ENCODE assay signal across 9 mouse cellular contexts in genomic region chr3:122122838-122123237, GRCm38 (mm10).
DNase-seq lines count a peak whose midpoint lies in the region; ATAC-seq and TF ChIP-seq lines count a peak whose summit lies in the region.
"Had no signal": no experiment of that assay in that cellular context is flagged by ENCODE, and none has a peak within 500 bp of the region (broad histone marks: within the 10 kb centered on the region; RNA-seq: fewer than 3 reads in every experiment).

No protein-coding gene starts in this region.

- no peak for ATAC-seq in hindbrain, embryonic 12.5 days (ENCODE audit: low FRiP score)
- ATAC-seq in embryonic facial prominence, embryonic 14.5 days (ENCODE audit: low read depth), result no peak
- no peak for ATAC-seq in limb, embryonic 14.5 days (ENCODE audit: low FRiP score, low read depth)

- no peak for DNase-seq in hindbrain, embryonic 10.5 days (ENCODE audit: low spot score)
- DNase-seq in 3134 (ENCODE audit: extremely low read depth, insufficient read length, low spot score), result peak; percentile 72
- DNase-seq in embryonic facial prominence, embryonic 14.5 days (ENCODE audit: low spot score), result no peak
- no peak for DNase-seq in limb, embryonic 14.5 days (ENCODE audit: low spot score)
- no peak for DNase-seq in thymus, postnatal 4 days
- DNase-seq in urinary bladder, postnatal 25 days (ENCODE audit: low spot score), result no peak
- no peak for DNase-seq in adrenal gland, postnatal 4 days (ENCODE audit: low spot score in 2 of 2)

- no peak overlapping the region for H3K4me2 ChIP-seq in hindbrain, embryonic 12.5 days (replicated peaks)
- H3K4me2 ChIP-seq in embryonic facial prominence, embryonic 14.5 days (ENCODE audit: low read depth, low read length), result no peak overlapping the region
- no peak overlapping the region for H3K4me2 ChIP-seq in limb, embryonic 14.5 days (replicated peaks; ENCODE audit: low read depth, low read length, severe bottlenecking)

- peaks cover 11% of the 10 kb centered on the region for H3K4me1 ChIP-seq in hindbrain, embryonic 12.5 days
- H3K4me1 ChIP-seq in hindbrain, embryonic 10.5 days (replicated peaks), result peaks cover 16% of the 10 kb centered on the region
- H3K4me1 ChIP-seq in embryonic facial prominence, embryonic 14.5 days (ENCODE audit: control insufficient read depth, insufficient read depth, low read length), result no peaks in the 10 kb centered on the region; the same call in 1 of the 2 replicates
- H3K4me1 ChIP-seq in limb, embryonic 14.5 days (ENCODE audit: control insufficient read depth, insufficient read depth, low read length), result peaks cover 12% of the 10 kb centered on the region

- H3K9ac ChIP-seq in hindbrain, embryonic 12.5 days, result no peak overlapping the region
- H3K9ac ChIP-seq in embryonic facial prominence, embryonic 14.5 days (ENCODE audit: low read depth, low read length), result no peak overlapping the region
- H3K9ac ChIP-seq in limb, embryonic 14.5 days (ENCODE audit: low read depth, low read length, severe bottlenecking), result no peak overlapping the region
- H3K9ac ChIP-seq: midbrain, embryonic 12.5 days had no signal

- H3K4me3 ChIP-seq in hindbrain, embryonic 12.5 days, result no peak overlapping the region
- H3K4me3 ChIP-seq in hindbrain, embryonic 10.5 days, result no peak overlapping the region
- no peak overlapping the region for H3K4me3 ChIP-seq in embryonic facial prominence, embryonic 14.5 days (ENCODE audit: low read depth, low read length)
- H3K4me3 ChIP-seq in limb, embryonic 14.5 days (replicated peaks; ENCODE audit: low read length), result no peak overlapping the region

- peak overlapping the region; percentile 52; the same call in 1 of the 2 replicates for H3K27ac ChIP-seq in hindbrain, embryonic 12.5 days
- no peak overlapping the region for H3K27ac ChIP-seq in hindbrain, embryonic 10.5 days
- H3K27ac ChIP-seq in embryonic facial prominence, embryonic 14.5 days (replicated peaks; ENCODE audit: low read depth, low read length), result peak overlapping the region; percentile 17; the same call in 1 of the 2 replicates
- H3K27ac ChIP-seq in limb, embryonic 14.5 days (replicated peaks; ENCODE audit: low read depth, low read length), result 0 out of 2 replicates have a peak overlapping the region, but pooled peaks have one; percentile 3
- H3K27ac ChIP-seq: midbrain, embryonic 12.5 days had no signal

- no peaks in the 10 kb centered on the region for H3K9me3 ChIP-seq in hindbrain, embryonic 12.5 days (replicated peaks)
- H3K9me3 ChIP-seq in hindbrain, embryonic 10.5 days, result no peaks in the 10 kb centered on the region
- no peaks in the 10 kb centered on the region for H3K9me3 ChIP-seq in embryonic facial prominence, embryonic 14.5 days (ENCODE audit: control insufficient read depth, low read length)
- H3K9me3 ChIP-seq in limb, embryonic 14.5 days (ENCODE audit: control insufficient read depth, low read length), result no peaks in the 10 kb centered on the region
- H3K9me3 ChIP-seq: midbrain, embryonic 12.5 days had no signal

- H3K36me3 ChIP-seq in hindbrain, embryonic 12.5 days, result no peaks in the 10 kb centered on the region
- no peaks in the 10 kb centered on the region for H3K36me3 ChIP-seq in hindbrain, embryonic 10.5 days
- H3K36me3 ChIP-seq in embryonic facial prominence, embryonic 14.5 days (ENCODE audit: control insufficient read depth, insufficient read depth, low read length), result no peaks in the 10 kb centered on the region
- no peaks in the 10 kb centered on the region for H3K36me3 ChIP-seq in limb, embryonic 14.5 days (ENCODE audit: control insufficient read depth, insufficient read depth, low read length)
- H3K36me3 ChIP-seq: midbrain, embryonic 12.5 days had no signal

- H3K27me3 ChIP-seq in hindbrain, embryonic 12.5 days, result no peaks in the 10 kb centered on the region
- H3K27me3 ChIP-seq in hindbrain, embryonic 10.5 days (ENCODE audit: insufficient read depth, poor library complexity, severe bottlenecking), result no peaks in the 10 kb centered on the region
- H3K27me3 ChIP-seq in embryonic facial prominence, embryonic 14.5 days (replicated peaks; ENCODE audit: control insufficient read depth, insufficient read depth, low read length), result no peaks in the 10 kb centered on the region
- H3K27me3 ChIP-seq in limb, embryonic 14.5 days (ENCODE audit: control insufficient read depth, insufficient read depth, low read length), result no peaks in the 10 kb centered on the region

- no peak for TF ChIP-seq POLR2A in limb, embryonic 14.5 days (IDR thresholded peaks at IDR 0.05; ENCODE audit: borderline replicate concordance, extremely low read depth, insufficient read depth, insufficient read length)

- WGBS in hindbrain, embryonic 12.5 days, result 88% methylated on average over 8 of the region's 8 CpGs
- WGBS in hindbrain, embryonic 10.5 days, result 84% methylated on average over 8 of the region's 8 CpGs
- 83% methylated on average over 8 of the region's 8 CpGs for WGBS in embryonic facial prominence, embryonic 14.5 days
- 91% methylated on average over 8 of the region's 8 CpGs for WGBS in limb, embryonic 14.5 days
